Mouse (Mus musculus): ENCODE measurements around the gene Kdm1b. TPM values are rescaled to one million over a fixed set of nuclear protein-coding genes. Genes with fewer than 3 reads are reported as not detected.

Kdm1b gene
- 10 to 100 TPM in 1 of 2 experiments, 1 to 10 TPM in 1; 8.0 to 11.7 TPM for total RNA-seq (2021)
- long read RNA-seq, full-length matches to known transcripts, result 2 of 7 reads
- long read RNA-seq, partial matches to known transcripts, result 1 of 7 reads
- long read RNA-seq, other reads (novel, unspliced or antisense), result 4 of 7 reads

DNA sequence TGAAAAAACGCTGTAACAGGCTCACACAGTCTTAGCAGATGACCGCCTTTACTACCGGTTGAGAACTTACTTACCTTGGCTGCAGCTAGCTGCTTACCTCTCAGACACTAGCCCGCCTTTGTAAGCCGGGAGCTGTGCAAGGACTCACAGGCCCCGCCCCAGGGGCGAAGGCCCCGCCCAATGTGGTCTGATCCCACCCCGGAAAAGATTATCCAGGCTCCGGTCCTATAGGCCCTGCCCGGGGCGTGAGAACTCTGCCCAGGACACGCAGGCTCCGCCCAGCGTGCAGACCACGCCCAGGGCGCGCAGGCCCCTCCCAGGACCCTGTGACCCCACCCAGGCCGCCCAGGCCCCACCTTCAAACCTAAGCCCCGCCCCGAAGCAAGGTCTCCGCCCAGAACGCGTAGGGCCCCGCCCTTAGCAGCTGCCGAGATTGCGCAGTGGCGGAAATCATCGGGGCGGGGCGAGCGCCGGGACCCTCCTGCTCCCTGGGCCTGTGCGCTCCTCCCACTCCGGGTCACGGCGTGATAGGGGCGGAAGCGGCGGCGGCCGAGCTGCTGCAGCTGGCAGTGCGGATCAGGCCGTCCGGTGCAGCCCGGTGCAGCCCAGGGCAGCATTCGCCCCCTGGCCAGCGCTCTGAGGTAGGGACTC, at the start of gene Kdm1b:
Gene Kdm1b, plus strand, starts transcription at position 470 of the 651 bp plus-strand sequence.
- peak; percentile 96 to 98 for DNase-seq (ENCODE audit: low spot score in 2 of 2)

DNA sequence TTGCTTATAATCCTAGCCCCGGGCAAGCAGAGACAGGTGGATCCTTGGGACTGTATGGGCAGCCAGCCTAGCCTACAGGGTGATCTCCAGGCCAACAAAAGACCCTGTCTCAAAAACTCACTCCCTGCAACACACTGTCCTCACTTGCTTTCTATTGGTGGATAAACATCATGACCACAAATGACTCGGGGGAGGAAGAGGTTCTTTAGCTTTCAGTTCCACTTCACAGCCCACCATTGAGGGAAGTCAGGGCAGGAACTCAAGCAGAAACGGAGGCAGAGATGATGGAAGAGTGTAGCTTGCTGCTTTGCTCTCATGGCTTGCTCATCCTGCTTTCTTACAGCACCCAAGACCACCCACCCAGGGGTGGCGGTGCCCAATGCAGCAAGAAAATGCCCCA, 45.9 kb upstream of the Kdm1b start:
- no peak for DNase-seq (ENCODE audit: low spot score in 2 of 2)

DNA sequence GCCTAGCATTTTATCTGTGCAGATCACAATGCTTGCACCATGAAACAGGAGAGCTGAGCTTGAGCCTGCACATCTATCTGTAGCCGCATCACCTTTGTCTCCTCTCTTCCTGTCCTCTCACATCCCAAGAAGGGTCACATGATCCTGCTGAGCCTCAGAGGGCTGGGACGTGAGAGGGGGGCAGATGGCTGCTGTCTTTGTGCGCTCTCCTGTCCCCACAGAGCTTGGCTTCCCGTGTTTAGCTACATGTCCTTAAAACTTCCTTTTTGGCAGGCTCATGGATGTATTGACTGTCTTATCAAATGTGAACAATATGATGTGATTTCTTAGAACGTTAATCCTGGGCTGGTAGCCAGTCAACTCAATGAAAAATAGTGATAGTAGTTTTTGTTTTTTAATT, 43.8 kb upstream of the Kdm1b start:
- no peak for DNase-seq (ENCODE audit: low spot score in 2 of 2)

- DNase-seq (ENCODE audit: low spot score in 2 of 2), result no peak
Measured at GRCm38 (mm10) chr13:47001590-47001989, 41.7 kb upstream of the Kdm1b start.

- DNase-seq (ENCODE audit: low spot score in 2 of 2), result no peak
Measured at GRCm38 (mm10) chr13:47013740-47014139, 29.6 kb upstream of the Kdm1b start.

- DNase-seq (ENCODE audit: low spot score in 2 of 2), result peak; percentile 81 to 92
Measured at GRCm38 (mm10) chr13:47014334-47015194, 28.7 kb upstream of the Kdm1b start, which contains the start of gene Nhlrc1. TSS of gene Nhlrc1 (minus strand) at chr13:47014850.

DNA sequence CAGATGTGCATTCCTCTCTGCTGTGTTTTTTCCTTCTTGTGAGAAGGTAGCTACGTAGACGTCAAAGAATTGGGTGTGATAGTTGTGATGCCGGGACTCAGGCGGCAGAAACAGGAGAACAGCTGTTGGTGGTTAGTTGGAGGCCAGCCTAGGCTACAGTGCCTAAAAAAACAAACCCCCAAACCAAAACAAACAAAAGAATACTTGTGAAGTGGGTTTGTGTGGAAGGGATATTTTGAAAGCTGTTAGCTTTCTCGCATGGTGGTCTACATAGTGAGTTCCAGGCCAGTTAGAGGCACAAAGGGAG, 28.2 kb upstream of the Kdm1b start:
- DNase-seq (ENCODE audit: low spot score in 2 of 2), result no peak

GRCm38 (mm10) chr13:47017259-47017658, 26.0 kb upstream of the Kdm1b start:
- DNase-seq (ENCODE audit: low spot score in 2 of 2), result peak; percentile 41 to 74

- no peak for DNase-seq (ENCODE audit: low spot score in 2 of 2)
Measured at GRCm38 (mm10) chr13:47019774-47020173, 23.5 kb upstream of the Kdm1b start.

- DNase-seq (ENCODE audit: low spot score in 2 of 2), result no peak
Measured at GRCm38 (mm10) chr13:47020798-47021197, 22.5 kb upstream of the Kdm1b start.

DNA sequence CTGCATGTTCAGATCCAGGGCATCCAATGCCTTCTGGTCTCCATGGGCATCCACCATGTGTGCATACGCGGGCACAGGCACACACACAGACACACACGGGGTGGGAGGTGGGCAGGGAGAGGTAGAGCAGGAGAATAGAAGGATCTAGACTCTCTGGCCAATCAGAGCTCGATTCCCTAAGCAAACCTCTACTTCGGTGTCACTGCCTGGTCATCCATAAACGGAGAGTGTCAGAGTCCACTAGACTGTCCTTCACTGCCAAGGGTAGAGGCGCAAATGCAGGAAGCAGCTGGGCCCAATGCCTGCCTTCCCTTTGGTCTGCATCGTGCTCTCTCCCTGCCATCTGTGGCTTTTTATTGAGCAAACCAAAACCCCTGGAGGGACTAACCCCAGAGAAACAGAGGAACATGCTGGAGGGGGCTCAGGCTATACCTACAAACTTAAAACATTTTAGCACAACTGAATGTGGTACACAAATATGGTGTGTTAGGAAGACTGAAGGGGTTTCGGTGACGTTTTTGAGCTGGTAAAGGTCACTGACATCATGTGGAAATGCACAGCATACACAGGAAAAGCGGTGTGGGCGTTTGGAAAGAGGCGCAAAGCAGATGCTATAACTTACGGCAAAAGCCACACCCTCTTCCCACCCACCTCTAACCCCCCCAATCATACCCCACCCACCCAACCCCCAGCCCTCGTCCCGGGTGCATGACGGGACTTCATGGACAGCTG, 12.8 kb upstream of the Kdm1b start:
- DNase-seq (ENCODE audit: low spot score in 2 of 2), result no peak

- no peak for DNase-seq (ENCODE audit: low spot score in 2 of 2)
Measured at GRCm38 (mm10) chr13:47033602-47034001, 9.7 kb upstream of the Kdm1b start.

GRCm38 (mm10) chr13:47037946-47038345, 5.4 kb upstream of the Kdm1b start:
- no peak for DNase-seq (ENCODE audit: low spot score in 2 of 2)

DNA sequence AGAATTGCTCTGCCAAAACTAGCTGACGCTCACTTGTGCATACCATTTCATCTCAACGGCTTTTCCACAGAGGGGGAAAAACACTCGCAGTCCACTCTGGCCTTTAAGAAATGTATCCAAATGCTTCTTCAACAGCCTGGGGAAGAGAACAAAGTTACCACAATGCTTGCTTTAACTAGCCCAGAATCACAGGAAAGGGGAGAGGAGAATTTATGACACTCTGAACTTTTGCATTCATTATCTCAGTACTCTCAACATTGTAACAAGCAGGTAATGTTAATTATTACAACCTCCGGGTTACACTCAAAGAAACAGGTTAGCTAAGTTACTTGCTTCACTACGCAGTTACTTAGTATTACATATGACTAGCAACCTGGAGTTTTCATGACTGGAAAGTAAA, 3.2 kb upstream of the Kdm1b start:
- no peak for DNase-seq (ENCODE audit: low spot score in 2 of 2)

DNA sequence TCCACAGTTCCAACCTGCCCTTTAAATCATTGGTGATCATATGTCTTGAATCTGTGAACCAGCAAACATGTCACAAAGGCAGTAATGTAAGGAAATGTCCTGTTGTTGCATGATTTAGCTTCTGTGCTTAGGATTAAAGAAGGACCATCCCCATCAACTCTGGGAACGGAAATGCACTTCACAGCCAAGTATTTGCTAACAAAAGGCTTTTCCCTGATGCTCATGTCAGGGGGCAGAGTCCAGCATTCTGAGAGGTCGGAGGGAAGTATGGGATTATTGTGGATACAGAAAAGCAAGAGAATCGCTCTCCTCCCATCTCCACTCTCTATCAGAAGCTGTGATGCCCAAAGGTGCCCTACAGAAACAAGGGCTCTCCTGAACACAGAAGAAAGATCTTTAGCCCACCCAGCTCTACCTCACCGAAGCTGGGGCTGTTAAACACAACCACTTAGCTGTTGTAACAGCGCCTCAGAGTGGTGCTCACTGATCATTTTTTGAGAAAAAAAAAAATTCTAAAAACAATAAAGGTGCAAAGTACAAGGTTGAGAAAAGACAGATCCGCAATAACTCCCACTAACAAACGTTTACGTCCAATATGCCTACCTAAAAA, 1.2 kb upstream of the Kdm1b start:
- DNase-seq (ENCODE audit: low spot score in 2 of 2), result no peak

- no peak for DNase-seq (ENCODE audit: low spot score in 2 of 2)
Measured at GRCm38 (mm10) chr13:47043833-47044616, 726 bp downstream of the Kdm1b start.

DNA sequence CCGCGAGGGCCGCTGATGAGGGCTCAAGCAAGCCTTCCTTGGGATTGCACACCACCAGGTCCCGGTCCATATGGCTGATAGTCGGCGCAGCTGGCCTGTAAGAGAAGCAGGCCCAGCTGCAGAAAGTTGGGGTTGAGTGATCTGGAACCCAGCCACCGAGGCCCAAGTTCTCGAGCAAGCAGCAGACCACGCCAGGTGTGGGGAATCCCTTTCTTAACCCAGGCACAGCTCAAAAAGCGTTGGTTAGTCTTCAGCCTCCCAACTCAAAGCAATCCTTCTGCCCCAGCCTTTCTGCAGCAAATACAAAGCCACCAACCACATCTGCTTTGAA, 1.3 kb downstream of the Kdm1b start, which contains the start of gene Tpmt:
Gene Tpmt, minus strand, starts transcription at position 121 of the 331 bp plus-strand sequence.
- DNase-seq (ENCODE audit: low spot score in 2 of 2), result no peak

DNA sequence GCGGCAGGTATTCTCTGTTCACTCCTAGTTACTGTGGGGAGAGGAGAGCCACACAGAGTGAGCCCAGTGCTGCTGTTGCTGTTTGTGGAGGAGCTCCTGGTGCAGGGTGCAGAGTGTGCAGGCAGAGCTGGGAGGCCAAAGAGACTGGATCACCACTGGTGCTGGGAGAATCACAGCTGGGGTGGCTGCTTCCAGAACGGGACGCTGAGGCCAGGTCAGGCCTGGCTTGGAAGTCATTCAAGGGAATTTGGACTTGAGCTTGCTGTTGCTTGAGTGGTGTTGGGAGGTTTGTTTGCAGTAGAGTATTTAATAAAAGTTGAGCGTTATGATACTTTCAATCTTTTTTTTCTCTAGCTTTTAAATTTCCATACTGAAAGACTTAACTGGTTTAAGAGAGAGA, 4.7 kb downstream of the Kdm1b start:
- no peak for DNase-seq (ENCODE audit: low spot score in 2 of 2)

GRCm38 (mm10) chr13:47050009-47050408, 6.7 kb downstream of the Kdm1b start:
- DNase-seq (ENCODE audit: low spot score in 2 of 2), result no peak

DNA sequence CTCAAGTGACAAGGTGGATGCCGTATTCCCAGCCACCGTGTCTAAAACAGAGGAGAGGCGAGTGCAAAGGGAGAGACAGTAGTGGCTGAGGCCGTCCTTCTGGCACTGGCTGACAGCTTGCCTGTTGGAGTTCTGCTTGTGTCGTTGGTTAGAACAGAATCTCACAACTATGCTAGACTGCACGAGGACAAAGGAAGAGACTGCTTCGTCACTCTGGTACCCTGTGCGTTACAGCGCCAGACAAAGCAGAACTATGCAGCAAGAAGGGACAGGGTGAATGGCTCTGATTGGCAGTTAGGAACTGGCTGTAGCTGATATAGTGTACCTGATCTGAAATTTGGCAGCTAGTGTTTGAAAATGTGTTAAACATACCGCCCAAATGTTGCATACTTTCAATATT, 10.7 kb downstream of the Kdm1b start:
- no peak for DNase-seq (ENCODE audit: low spot score in 2 of 2)

- peak; percentile 23 to 55 for DNase-seq (ENCODE audit: low spot score in 2 of 2)
Measured at GRCm38 (mm10) chr13:47056126-47056525, 12.8 kb downstream of the Kdm1b start.

Data from layer of hippocampus, adult 18-20 months (tissue).